8 mouse cellular contexts compared by ENCODE assay signal in genomic region chr6:114921632-114922354, GRCm38 (mm10). TPM values are rescaled to one million over a fixed set of nuclear protein-coding genes. Genes with fewer than 3 reads are reported as not detected.
A peak's percentile ranks its signal among the peaks of the same experiment; 100 is the strongest.
DNase-seq lines count a peak whose midpoint lies in the region; ATAC-seq and TF ChIP-seq lines count a peak whose summit lies in the region.

No protein-coding gene starts in this region.

- peak; percentile 21; the same call in 1 of the 2 replicates for TF ChIP-seq CTCF in lung, postnatal 0 days (IDR thresholded peaks at IDR 0.05)

- H3K9ac ChIP-seq in lung, postnatal 0 days (replicated peaks; ENCODE audit: low read depth) = peak overlapping the region; percentile 87

- TF ChIP-seq EP300 in lung, postnatal 0 days (IDR thresholded peaks at IDR 0.05) = peak; percentile 52; the same call in 1 of the 2 replicates

- peak overlapping the region; percentile 75 for H3K4me3 ChIP-seq in hindbrain, embryonic 10.5 days
- H3K4me3 ChIP-seq in lung, postnatal 0 days (ENCODE audit: low read depth, low read length) = peak overlapping the region; percentile 63

- peaks cover 17% of the 10 kb centered on the region; the same call in 1 of the 2 replicates for H3K36me3 ChIP-seq in hindbrain, embryonic 10.5 days
- H3K36me3 ChIP-seq in lung, postnatal 0 days (ENCODE audit: insufficient read depth, low read length) = no peaks in the 10 kb centered on the region

- no peaks in the 10 kb centered on the region for H3K27me3 ChIP-seq in hindbrain, embryonic 10.5 days (ENCODE audit: insufficient read depth, poor library complexity, severe bottlenecking)
- H3K27me3 ChIP-seq in lung, postnatal 0 days (replicated peaks; ENCODE audit: insufficient read depth, low read length) = no peaks in the 10 kb centered on the region

- DNase-seq in brain, adult 2 months (ENCODE audit: low read depth, low spot score) = peak; percentile 91
- peak; percentile 90 for DNase-seq in hindbrain, embryonic 10.5 days (ENCODE audit: low spot score)
- DNase-seq in layer of hippocampus, adult 9-11 months = peak; percentile 89
- DNase-seq in lung, postnatal 0 days (ENCODE audit: low spot score) = peak; percentile 97
- peak; percentile 88 for DNase-seq in ovary, adult 18-20 months (ENCODE audit: low spot score)
- DNase-seq in thymus, adult 18-20 months = peak; percentile 84 to 91

- H3K4me2 ChIP-seq in lung, postnatal 0 days (replicated peaks; ENCODE audit: low read depth, low read length) = peak overlapping the region; percentile 66

- peaks cover 39% of the 10 kb centered on the region for H3K4me1 ChIP-seq in hindbrain, embryonic 10.5 days (replicated peaks)
- H3K4me1 ChIP-seq in lung, postnatal 0 days (ENCODE audit: insufficient read depth, low read depth, low read length) = peaks cover 25% of the 10 kb centered on the region

- 5% methylated on average over 15 of the region's 15 CpGs for WGBS in hindbrain, embryonic 10.5 days
- WGBS in lung, postnatal 0 days = under 1% methylated on average over 15 of the region's 15 CpGs

- peak; percentile 73 for ATAC-seq in CD4-positive, CD25-positive, alpha-beta regulatory T cell, adult 4 months
- peak; percentile 89 for ATAC-seq in frontal cortex, adult (ENCODE audit: low TSS enrichment)
- peak; percentile 92 for ATAC-seq in lung, postnatal 0 days

- H3K9me3 ChIP-seq in hindbrain, embryonic 10.5 days = 0 out of 2 replicates have a peak, but pooled peaks cover under 1% of the 10 kb centered on the region
- no peaks in the 10 kb centered on the region for H3K9me3 ChIP-seq in lung, postnatal 0 days (ENCODE audit: low read length)

- H3K27ac ChIP-seq in hindbrain, embryonic 10.5 days = peak overlapping the region; percentile 97
- peak overlapping the region; percentile 90 for H3K27ac ChIP-seq in lung, postnatal 0 days (ENCODE audit: low read length)

RNA-seq across cellular contexts. Expression of gene Vgll4, which starts 48.0 kb away (rescaled TPM):
- 100 to 1,000 TPM; 171 to 233 TPM for polyA plus RNA-seq in CD4-positive, CD25-positive, alpha-beta regulatory T cell, adult 4 months (2017; shearing (Covaris generic))
- polyA plus RNA-seq in hindbrain, embryonic 10.5 days (2016; fragmentation: Nextera tagmentation; extraction: Ambion mirVana) = 73.3 and 86.6 TPM in 2 replicates
- 104 and 108 TPM in 2 replicates for polyA plus RNA-seq in lung, postnatal 0 days (2015; fragmentation: Nextera tagmentation; extraction: Ambion mirVana)

Comparison
In these comparisons a context has a peak if more than half of its experiments do, and no peak if none do; other contexts are left out.
1. Peak in every context shown above with its lines: DNase-seq, ATAC-seq, H3K4me3 ChIP-seq and H3K27ac ChIP-seq.